Mouse (Mus musculus): ENCODE results near the gene Ints11.

GRCm38 (mm10) chr4:155832321-155832720 is 37.0 kb upstream of the Ints11 start:
- no peak for TF ChIP-seq POLR2A (IDR thresholded peaks at IDR 0.05; ENCODE audit: borderline replicate concordance, control insufficient read depth, low read depth, low read length)
- no peak for TF ChIP-seq CTCF (IDR thresholded peaks at IDR 0.05; ENCODE audit: control insufficient read depth, insufficient read depth, low read length)
